Mouse (Mus musculus) spleen, adult 2 months (tissue): ENCODE measurements around the gene Thop1.

ENCODE experiments used
- CTCF ChIP-seq: fragments of 200-500 bp; IDR thresholded peaks from 2 replicates; pipeline ENCODE4 v1.5.1; 2011; ENCODE audit warnings: mild to moderate bottlenecking, inconsistent platforms; ENCODE audit not compliant: insufficient read depth, insufficient read length, insufficient replicate concordance; ENCODE audit errors: extremely low read depth
- POLR2A ChIP-seq: fragments of 200-500 bp; IDR thresholded peaks from 2 replicates; pipeline ENCODE4 v1.6.1; 2011; ENCODE audit warnings: low read depth, low read length, inconsistent platforms

DNA sequence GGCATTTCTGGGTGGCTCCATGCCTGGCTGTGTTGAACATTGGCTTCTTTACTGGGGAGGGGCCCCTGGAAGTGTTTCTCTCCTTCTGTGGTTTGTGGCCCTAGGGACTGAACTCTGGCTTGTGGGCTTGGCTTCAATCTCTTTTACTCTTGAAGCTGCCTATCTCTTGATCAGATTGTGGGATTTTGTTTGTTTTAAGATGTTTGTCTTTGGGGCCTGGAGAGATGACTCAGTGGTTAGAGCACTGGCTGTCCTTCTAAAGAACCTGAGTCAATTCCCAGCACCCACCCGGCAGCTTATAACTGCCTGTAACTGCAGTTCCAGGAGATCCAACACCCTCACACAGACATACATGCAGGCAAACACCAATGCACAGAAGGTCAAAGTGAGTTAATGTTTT, 6.5 kb downstream of the Thop1 start:
- no peak for TF ChIP-seq CTCF
- no peak for TF ChIP-seq POLR2A
